Mouse (Mus musculus): Measurements from ENCODE around the gene Ccdc158.

Gene Ccdc158

DNA sequence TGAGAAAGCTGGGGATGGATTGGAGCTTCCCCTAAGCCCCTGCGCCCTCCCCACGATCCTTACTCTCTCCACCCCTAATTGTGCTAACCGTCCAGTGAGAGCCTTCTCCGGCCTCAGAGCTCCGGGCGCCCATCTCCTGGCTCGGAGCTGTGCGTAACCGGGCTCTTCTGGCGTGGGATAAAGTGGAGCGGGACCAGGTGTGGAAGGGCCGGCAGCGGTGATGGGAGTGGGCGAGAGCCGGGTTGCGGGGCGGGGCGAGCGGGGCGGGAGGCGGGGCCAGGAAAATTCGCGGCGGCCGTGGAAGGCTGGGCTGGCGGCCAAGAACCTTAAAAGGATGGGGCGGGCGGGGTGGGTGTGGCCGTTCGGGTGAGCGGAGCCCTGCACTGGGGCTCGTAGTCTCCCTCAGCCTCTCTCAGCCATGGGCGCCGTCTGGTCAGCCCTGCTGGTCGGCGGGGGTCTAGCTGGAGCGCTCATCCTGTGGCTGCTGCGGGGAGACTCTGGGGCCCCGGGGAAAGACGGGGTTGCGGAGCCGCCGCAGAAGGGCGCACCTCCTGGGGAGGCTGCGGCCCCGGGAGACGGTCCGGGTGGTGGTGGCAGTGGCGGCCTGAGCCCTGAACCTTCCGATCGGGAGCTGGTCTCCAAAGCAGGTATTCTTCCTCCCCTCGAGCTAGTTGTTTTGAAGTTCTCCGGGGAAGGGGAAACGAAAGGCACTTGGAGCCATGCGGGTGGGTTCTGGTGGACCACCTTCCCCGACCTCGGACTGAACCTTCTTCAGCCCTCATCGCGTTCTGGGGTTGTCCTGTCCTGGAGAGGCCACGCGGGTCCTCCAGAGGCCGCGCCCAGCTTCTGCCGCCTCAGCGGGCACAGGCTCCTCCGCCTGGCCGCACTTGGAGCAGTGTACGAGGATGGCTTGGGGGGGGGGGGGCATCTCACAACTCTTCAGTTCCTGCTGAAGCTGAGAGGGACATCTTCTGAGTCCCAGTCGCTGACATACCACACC lies 72.1 kb downstream of the Ccdc158 start, which contains the start of gene Stbd1:
Gene Stbd1 (plus strand): TSS at position 351 of the 1,000 bp plus-strand sequence.
- DNase-seq (ENCODE audit: low spot score): peak; percentile 43

DNA sequence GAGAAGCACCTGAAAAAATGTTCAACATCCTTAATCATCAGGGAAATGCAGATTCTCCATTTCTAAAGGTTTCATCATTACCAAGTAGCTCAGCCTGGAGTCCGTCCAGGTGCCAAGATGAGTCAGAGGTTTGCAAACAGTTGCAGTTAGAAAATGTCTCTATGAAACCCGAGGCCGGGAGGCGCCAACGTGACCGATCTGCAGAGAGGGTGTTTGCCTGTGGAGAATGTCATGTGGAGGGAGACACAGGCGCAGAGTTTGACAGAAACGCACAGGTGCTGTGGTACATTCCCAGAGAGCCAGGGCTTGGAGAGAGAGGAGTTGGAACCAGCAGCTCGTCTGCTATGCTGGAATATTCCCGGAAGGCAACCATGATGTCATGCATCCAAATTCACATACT lies 76.0 kb downstream of the Ccdc158 start:
- no peak for DNase-seq (ENCODE audit: low spot score)

- no peak for DNase-seq (ENCODE audit: low spot score)
These were observed 78.2 kb downstream of the Ccdc158 start for GRCm38 (mm10) chr5:92596865-92597264.

- DNase-seq (ENCODE audit: low spot score): no peak
These were observed 80.0 kb downstream of the Ccdc158 start for GRCm38 (mm10) chr5:92595026-92595425.

- no peak for DNase-seq (ENCODE audit: low spot score)
These were observed 89.1 kb downstream of the Ccdc158 start for GRCm38 (mm10) chr5:92585932-92586331.

DNA sequence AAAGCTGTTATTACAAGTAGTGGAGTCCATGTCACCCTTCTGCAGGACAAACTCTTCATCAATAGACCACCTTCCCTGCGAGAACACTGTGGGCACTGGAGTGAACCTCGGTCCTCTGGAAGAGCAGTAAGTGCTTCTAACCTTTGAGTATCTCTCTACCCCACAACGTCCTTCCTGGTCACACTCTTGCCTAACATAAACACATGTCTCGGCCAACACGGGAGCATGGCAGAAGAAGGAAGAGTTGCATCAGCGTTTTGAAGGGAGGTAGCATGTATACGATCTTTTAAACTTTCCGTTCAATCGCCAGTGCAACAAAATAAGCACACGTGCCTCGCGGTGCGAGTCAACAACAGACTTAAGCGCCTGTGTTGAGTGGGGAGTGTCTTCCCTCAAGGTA lies 95.5 kb downstream of the Ccdc158 start:
- no peak for DNase-seq (ENCODE audit: low spot score)

DNA sequence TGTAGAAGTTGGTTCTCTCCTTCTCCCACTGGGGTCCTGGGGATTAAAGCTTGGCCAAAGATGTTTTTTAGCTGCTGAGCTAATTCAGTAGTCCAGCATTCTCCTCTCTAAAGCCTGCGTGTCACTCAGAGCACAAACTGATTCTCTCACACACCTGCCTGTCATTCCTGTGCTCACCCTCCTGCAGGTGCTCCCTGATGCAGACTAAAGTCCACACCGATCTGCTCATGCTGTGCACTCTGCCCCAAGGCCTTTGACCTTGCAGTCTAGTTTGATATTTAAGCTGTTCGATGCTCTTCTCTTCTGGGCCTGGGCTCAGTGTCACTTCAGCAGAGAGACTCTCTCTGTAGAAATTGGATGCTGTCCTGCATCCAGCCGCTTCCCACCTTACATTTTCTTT lies 103.8 kb downstream of the Ccdc158 start:
- DNase-seq (ENCODE audit: low spot score): no peak

DNA sequence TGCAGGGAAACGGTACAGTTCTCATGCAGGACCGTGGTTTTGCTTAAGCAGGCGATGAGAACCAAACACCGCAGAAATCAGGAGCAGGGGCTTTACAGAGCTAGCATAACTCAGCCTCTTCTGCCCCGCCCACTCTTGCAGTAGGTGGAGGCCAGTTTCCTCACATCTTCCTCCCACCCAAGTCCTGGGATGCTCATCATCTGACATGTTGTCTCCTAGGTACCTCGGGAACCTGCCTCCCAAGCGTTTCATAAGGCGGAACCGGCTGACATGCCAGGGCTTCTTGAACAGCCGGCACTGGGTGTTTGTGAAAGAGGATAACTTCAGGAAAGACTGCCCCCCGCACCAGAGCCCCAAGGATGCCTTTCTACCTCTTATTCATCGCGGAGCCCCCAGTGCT lies 113.1 kb downstream of the Ccdc158 start:
- DNase-seq (ENCODE audit: low spot score): no peak

DNA sequence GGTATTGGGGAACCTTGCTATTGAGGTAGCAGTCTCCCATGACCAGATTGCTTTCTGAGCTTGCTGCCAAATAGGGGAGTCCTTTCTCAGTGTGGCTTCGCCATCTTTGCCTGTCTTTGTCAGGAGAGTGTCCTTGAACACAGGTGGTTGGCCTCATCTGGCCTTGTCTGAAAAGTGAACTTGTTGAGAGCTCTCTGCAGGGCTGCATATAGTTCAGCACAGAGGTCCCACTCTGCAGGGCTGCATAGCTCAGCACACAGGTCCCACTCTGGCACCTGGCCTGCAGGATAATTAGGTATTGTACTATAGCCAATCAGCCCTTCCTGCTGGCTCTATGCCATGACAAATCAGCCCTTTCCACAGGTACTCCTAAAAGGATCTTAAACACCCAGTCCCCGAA lies 114.9 kb downstream of the Ccdc158 start:
- no peak for DNase-seq (ENCODE audit: low spot score)
